Mouse (Mus musculus) liver, embryonic 14.5 days (tissue): ENCODE measurements around the gene Vac14.

Experiments used
- CTCF ChIP-seq: IDR thresholded peaks from 2 replicates; pipeline ENCODE4 v1.5.1; 2016; ENCODE audit warnings: antibody characterized with exemption, low read depth, control low read depth
- EP300 ChIP-seq: IDR thresholded peaks from 2 replicates; pipeline ENCODE4 v1.6.1; 2016; ENCODE audit warnings: antibody characterized with exemption, low read depth

GRCm38 (mm10) chr8:110615730-110616129 is 2.7 kb upstream of the Vac14 start:
- TF ChIP-seq CTCF (no peak), EP300 (no peak)
